Mouse (Mus musculus): ENCODE data around the gene Ints14. TPM values are rescaled to one million over a fixed set of nuclear protein-coding genes. Genes with fewer than 3 reads are reported as not detected.

Ints14 gene
- polyA plus RNA-seq, 1 experiment: 9.6 TPM

- Histone ChIP-seq H3K27me3 (ENCODE audit: control insufficient read depth, insufficient read depth, low read length) (no peaks in the 10 kb centered on the region), H3K4me3 (ENCODE audit: extremely low read depth, insufficient read depth, insufficient read length) (no peak overlapping the region), H3K4me1 (ENCODE audit: control insufficient read depth, insufficient read depth, insufficient read length) (no peaks in the 10 kb centered on the region), H3K36me3 (ENCODE audit: control insufficient read depth, insufficient read depth, low read length) (no peaks in the 10 kb centered on the region), H3K27ac (ENCODE audit: insufficient read depth, low read length) (no peak overlapping the region)
- 19% methylated on average over 5 of the region's 5 CpGs for WGBS
- no peak for DNase-seq (ENCODE audit: low read depth in 1 of 2, low spot score in 2 of 2)
- TF ChIP-seq CTCF (IDR thresholded peaks at IDR 0.05; ENCODE audit: extremely low read depth, insufficient read depth, insufficient read length, insufficient replicate concordance) (no peak), POLR2A (IDR thresholded peaks at IDR 0.05; ENCODE audit: low read depth, low read length) (no peak)
Observed at GRCm38 (mm10) chr9:64938535-64938934, 22.2 kb upstream of the Ints14 start.

GRCm38 (mm10) chr9:64939281-64939680 is 21.4 kb upstream of the Ints14 start:
- TF ChIP-seq CTCF (IDR thresholded peaks at IDR 0.05; ENCODE audit: extremely low read depth, insufficient read depth, insufficient read length, insufficient replicate concordance) (no peak), POLR2A (IDR thresholded peaks at IDR 0.05; ENCODE audit: low read depth, low read length) (no peak)
- DNase-seq (ENCODE audit: low read depth in 1 of 2, low spot score in 2 of 2): no peak
- no peaks in the 10 kb centered on the region for H3K36me3 ChIP-seq (ENCODE audit: control insufficient read depth, insufficient read depth, low read length)
- H3K27me3 ChIP-seq (ENCODE audit: control insufficient read depth, insufficient read depth, low read length): no peaks in the 10 kb centered on the region
- H3K27ac ChIP-seq (ENCODE audit: insufficient read depth, low read length): no peak overlapping the region
- H3K4me1 ChIP-seq (ENCODE audit: control insufficient read depth, insufficient read depth, insufficient read length): no peaks in the 10 kb centered on the region
- 33% methylated on average over 4 of the region's 4 CpGs for WGBS
- H3K4me3 ChIP-seq (ENCODE audit: extremely low read depth, insufficient read depth, insufficient read length): no peak overlapping the region

- H3K4me1 ChIP-seq (ENCODE audit: control insufficient read depth, insufficient read depth, insufficient read length): no peaks in the 10 kb centered on the region
- no peak overlapping the region for H3K4me3 ChIP-seq (ENCODE audit: extremely low read depth, insufficient read depth, insufficient read length)
- 74% methylated on average over 2 of the region's 2 CpGs for WGBS
- TF ChIP-seq POLR2A (IDR thresholded peaks at IDR 0.05; ENCODE audit: low read depth, low read length) (no peak), CTCF (IDR thresholded peaks at IDR 0.05; ENCODE audit: extremely low read depth, insufficient read depth, insufficient read length, insufficient replicate concordance) (no peak)
- H3K27me3 ChIP-seq (ENCODE audit: control insufficient read depth, insufficient read depth, low read length): no peaks in the 10 kb centered on the region
- no peak for DNase-seq (ENCODE audit: low read depth in 1 of 2, low spot score in 2 of 2)
- H3K36me3 ChIP-seq (ENCODE audit: control insufficient read depth, insufficient read depth, low read length): no peaks in the 10 kb centered on the region
- no peak overlapping the region for H3K27ac ChIP-seq (ENCODE audit: insufficient read depth, low read length)
Observed at GRCm38 (mm10) chr9:64939790-64940189, 20.9 kb upstream of the Ints14 start.

- no peaks in the 10 kb centered on the region for H3K36me3 ChIP-seq (ENCODE audit: control insufficient read depth, insufficient read depth, low read length)
- no peak overlapping the region for H3K4me3 ChIP-seq (ENCODE audit: extremely low read depth, insufficient read depth, insufficient read length)
- WGBS: 73% methylated on average over 11 of the region's 11 CpGs
- no peak for DNase-seq (ENCODE audit: low read depth in 1 of 2, low spot score in 2 of 2)
- TF ChIP-seq POLR2A (IDR thresholded peaks at IDR 0.05; ENCODE audit: low read depth, low read length) (no peak), CTCF (IDR thresholded peaks at IDR 0.05; ENCODE audit: extremely low read depth, insufficient read depth, insufficient read length, insufficient replicate concordance) (no peak)
- H3K27ac ChIP-seq (ENCODE audit: insufficient read depth, low read length): no peak overlapping the region
- no peaks in the 10 kb centered on the region for H3K4me1 ChIP-seq (ENCODE audit: control insufficient read depth, insufficient read depth, insufficient read length)
- H3K27me3 ChIP-seq (ENCODE audit: control insufficient read depth, insufficient read depth, low read length): no peaks in the 10 kb centered on the region
Observed at GRCm38 (mm10) chr9:64940731-64941346, 19.9 kb upstream of the Ints14 start.

GRCm38 (mm10) chr9:64941650-64942049 is 19.1 kb upstream of the Ints14 start:
- Histone ChIP-seq H3K27ac (ENCODE audit: insufficient read depth, low read length) (no peak overlapping the region), H3K36me3 (ENCODE audit: control insufficient read depth, insufficient read depth, low read length) (no peaks in the 10 kb centered on the region), H3K4me1 (ENCODE audit: control insufficient read depth, insufficient read depth, insufficient read length) (no peaks in the 10 kb centered on the region), H3K4me3 (ENCODE audit: extremely low read depth, insufficient read depth, insufficient read length) (no peak overlapping the region), H3K27me3 (ENCODE audit: control insufficient read depth, insufficient read depth, low read length) (no peaks in the 10 kb centered on the region)
- DNase-seq (ENCODE audit: low read depth in 1 of 2, low spot score in 2 of 2): no peak
- TF ChIP-seq POLR2A (IDR thresholded peaks at IDR 0.05; ENCODE audit: low read depth, low read length) (no peak), CTCF (IDR thresholded peaks at IDR 0.05; ENCODE audit: extremely low read depth, insufficient read depth, insufficient read length, insufficient replicate concordance) (no peak)
- WGBS: 91% methylated on average over 4 of the region's 4 CpGs

- Histone ChIP-seq H3K4me1 (ENCODE audit: control insufficient read depth, insufficient read depth, insufficient read length) (no peaks in the 10 kb centered on the region), H3K27ac (ENCODE audit: insufficient read depth, low read length) (no peak overlapping the region), H3K36me3 (ENCODE audit: control insufficient read depth, insufficient read depth, low read length) (no peaks in the 10 kb centered on the region), H3K27me3 (ENCODE audit: control insufficient read depth, insufficient read depth, low read length) (no peaks in the 10 kb centered on the region), H3K4me3 (ENCODE audit: extremely low read depth, insufficient read depth, insufficient read length) (no peak overlapping the region)
- no peak for TF ChIP-seq CTCF (IDR thresholded peaks at IDR 0.05; ENCODE audit: extremely low read depth, insufficient read depth, insufficient read length, insufficient replicate concordance)
- no peak for TF ChIP-seq POLR2A (IDR thresholded peaks at IDR 0.05; ENCODE audit: low read depth, low read length)
- WGBS: 70% methylated on average over 11 of the region's 11 CpGs
- DNase-seq (ENCODE audit: low read depth in 1 of 2, low spot score in 2 of 2): no peak
Observed at GRCm38 (mm10) chr9:64943997-64944396, 16.7 kb upstream of the Ints14 start.

GRCm38 (mm10) chr9:64947483-64948095 is 13.1 kb upstream of the Ints14 start:
- TF ChIP-seq CTCF (IDR thresholded peaks at IDR 0.05; ENCODE audit: extremely low read depth, insufficient read depth, insufficient read length, insufficient replicate concordance) (no peak), POLR2A (IDR thresholded peaks at IDR 0.05; ENCODE audit: low read depth, low read length) (no peak)
- DNase-seq (ENCODE audit: low read depth in 1 of 2, low spot score in 2 of 2): no peak
- Histone ChIP-seq H3K4me1 (ENCODE audit: control insufficient read depth, insufficient read depth, insufficient read length) (no peaks in the 10 kb centered on the region), H3K27me3 (ENCODE audit: control insufficient read depth, insufficient read depth, low read length) (no peaks in the 10 kb centered on the region), H3K27ac (ENCODE audit: insufficient read depth, low read length) (no peak overlapping the region), H3K4me3 (ENCODE audit: extremely low read depth, insufficient read depth, insufficient read length) (no peak overlapping the region), H3K36me3 (ENCODE audit: control insufficient read depth, insufficient read depth, low read length) (no peaks in the 10 kb centered on the region)
- 85% methylated on average over 9 of the region's 9 CpGs for WGBS

Data from spleen, adult 2 months (tissue).